Mouse (Mus musculus) MEL (cell line): Measurements from ENCODE around the gene St6galnac3. TPM values are rescaled to one million over a fixed set of nuclear protein-coding genes. Genes with fewer than 3 reads are reported as not detected.

ENCODE experiments used
- DNase-seq: peaks from one replicate; pipeline ENCODE4 v3.0.0; 2011; ENCODE audit warnings: low read depth, low spot score
- H3K27ac ChIP-seq: 2 replicates; pipeline ENCODE4 v1.5.1; 2012; ENCODE audit warnings: low read depth, mild to moderate bottlenecking, control low read depth, low read length, moderate library complexity; ENCODE audit not compliant: control insufficient read depth
- H3K27me3 ChIP-seq, 2 experiments: fragments of 150-350 bp in 1 of 2; sonication (generic) in 1 of 2; 2 replicates each; pipeline ENCODE4 v1.6.1; 2012; ENCODE audit warnings: low read length in 2 of 2, mild to moderate bottlenecking in 2 of 2, improper control_type of control experiment in 1 of 2, moderate library complexity in 1 of 2; ENCODE audit not compliant: insufficient read depth in 2 of 2, control insufficient read depth in 1 of 2
- H3K36me3 ChIP-seq, 2 experiments: 2 replicates each; pipeline ENCODE4 v1.6.1; 2012 to 2014; ENCODE audit warnings: low read length in 2 of 2, improper control_type of control experiment in 1 of 2, inconsistent platforms in 1 of 2, mild to moderate bottlenecking in 1 of 2; ENCODE audit not compliant: insufficient read depth in 2 of 2, control insufficient read depth in 1 of 2
- H3K4me1 ChIP-seq, 2 experiments: fragments of 150-350 bp in 1 of 2; sonication (generic) in 1 of 2; 2 replicates each; pipeline ENCODE4 v1.6.1; 2012; ENCODE audit warnings: low read length in 2 of 2, improper control_type of control experiment in 1 of 2, mild to moderate bottlenecking in 1 of 2; ENCODE audit not compliant: insufficient read depth in 2 of 2, control insufficient read depth in 1 of 2
- H3K4me3 ChIP-seq, 2 experiments: fragments of 150-350 bp in 1 of 2; sonication (generic) in 1 of 2; 2 replicates each; pipeline ENCODE4 v1.5.1; 2012; ENCODE audit warnings: low read depth in 2 of 2, low read length in 2 of 2, mild to moderate bottlenecking in 2 of 2, moderate library complexity in 2 of 2, control low read depth in 1 of 2, improper control_type of control experiment in 1 of 2; ENCODE audit not compliant: control insufficient read depth in 1 of 2, insufficient read depth in 1 of 2
- H3K79me2 ChIP-seq: 2 replicates; pipeline ENCODE4 v1.6.1; 2012; ENCODE audit warnings: mild to moderate bottlenecking, low read length, moderate library complexity; ENCODE audit not compliant: control insufficient read depth, poor library complexity, insufficient read depth
- H3K9ac ChIP-seq: 2 replicates; pipeline ENCODE4 v1.6.1; 2012; ENCODE audit warnings: low read depth, mild to moderate bottlenecking, control low read depth, low read length, moderate library complexity; ENCODE audit not compliant: control insufficient read depth, poor library complexity, severe bottlenecking
- H3K9me3 ChIP-seq: fragments of 150-350 bp; sonication (generic); replicated peaks from 2 replicates; pipeline ENCODE4 v1.6.1; 2012; ENCODE audit warnings: mild to moderate bottlenecking, low read length, improper control_type of control experiment, moderate library complexity; ENCODE audit not compliant: insufficient read depth
- BHLHE40 ChIP-seq: IDR thresholded peaks from 2 replicates; pipeline ENCODE4 v1.6.1; 2012; ENCODE audit warnings: low read depth, mild to moderate bottlenecking, inconsistent platforms, low read length, improper control_type of control experiment, borderline replicate concordance
- CHD1 ChIP-seq: IDR thresholded peaks from 2 replicates; pipeline ENCODE4 v1.6.1; 2012; ENCODE audit warnings: low read depth, mild to moderate bottlenecking, inconsistent platforms, low read length, improper control_type of control experiment
- CHD2 ChIP-seq: IDR thresholded peaks from 2 replicates; pipeline ENCODE4 v1.6.1; 2011; ENCODE audit warnings: low read length, improper control_type of control experiment
- CTCF ChIP-seq, 3 experiments: IDR thresholded peaks in 2 of 3; conservative IDR thresholded peaks in 1 of 3; 2 replicates each; pipeline ENCODE4 v1.5.1; 2011 to 2012; ENCODE audit warnings: low read length in 3 of 3, low read depth in 2 of 3, mild to moderate bottlenecking in 2 of 3, improper control_type of control experiment in 1 of 3, inconsistent platforms in 1 of 3, mixed read lengths in 1 of 3, moderate library complexity in 1 of 3; ENCODE audit not compliant: control insufficient read depth in 1 of 3, insufficient read depth in 1 of 3, poor library complexity in 1 of 3, severe bottlenecking in 1 of 3
- E2F4 ChIP-seq: IDR thresholded peaks from 2 replicates; pipeline ENCODE4 v1.6.1; 2011; ENCODE audit warnings: low read depth, low read length, improper control_type of control experiment, borderline replicate concordance
- ELF1 ChIP-seq: IDR thresholded peaks from 2 replicates; pipeline ENCODE4 v1.6.1; 2014; ENCODE audit warnings: low read depth, mild to moderate bottlenecking, inconsistent platforms, low read length, improper control_type of control experiment, moderate library complexity
- EP300 ChIP-seq, 2 experiments: IDR thresholded peaks; 2 replicates each; pipeline ENCODE4 v1.6.1; 2011; ENCODE audit warnings: improper control_type of control experiment in 2 of 2, low read length in 2 of 2, low read depth in 1 of 2, mild to moderate bottlenecking in 1 of 2
- ETS1 ChIP-seq: IDR thresholded peaks from 2 replicates; pipeline ENCODE4 v1.6.1; 2012; ENCODE audit warnings: low read depth, mild to moderate bottlenecking, inconsistent platforms, low read length, improper control_type of control experiment, moderate library complexity
- GABPA ChIP-seq: IDR thresholded peaks from 2 replicates; pipeline ENCODE4 v1.6.1; 2012; ENCODE audit warnings: low read depth, mild to moderate bottlenecking, inconsistent platforms, low read length, improper control_type of control experiment, moderate library complexity
- GATA1 ChIP-seq: IDR thresholded peaks from 2 replicates; pipeline ENCODE4 v1.6.1; 2011; ENCODE audit warnings: low read depth, low read length, improper control_type of control experiment
- HCFC1 ChIP-seq: IDR thresholded peaks from 2 replicates; pipeline ENCODE4 v1.6.1; 2012; ENCODE audit warnings: low read depth, mild to moderate bottlenecking, inconsistent platforms, low read length, improper control_type of control experiment, moderate library complexity
- JUND ChIP-seq: IDR thresholded peaks from 2 replicates; pipeline ENCODE4 v1.6.1; 2011; ENCODE audit warnings: low read depth, mild to moderate bottlenecking, improper control_type of control experiment, low read length
- KAT2A ChIP-seq: conservative IDR thresholded peaks from 2 replicates; pipeline ENCODE4 v1.6.1; 2012; ENCODE audit warnings: low read depth, low read length, improper control_type of control experiment, inconsistent platforms
- MAFK ChIP-seq: IDR thresholded peaks from 2 replicates; pipeline ENCODE4 v1.6.1; 2011; ENCODE audit warnings: low read depth, mild to moderate bottlenecking, low read length, improper control_type of control experiment, borderline replicate concordance
- MAX ChIP-seq: IDR thresholded peaks from 2 replicates; pipeline ENCODE4 v1.6.1; 2011; ENCODE audit warnings: low read length, improper control_type of control experiment
- MAZ ChIP-seq: IDR thresholded peaks from 2 replicates; pipeline ENCODE4 v1.6.1; 2012; ENCODE audit warnings: low read depth, mild to moderate bottlenecking, inconsistent platforms, low read length, improper control_type of control experiment
- MEF2A ChIP-seq: IDR thresholded peaks from 2 replicates; pipeline ENCODE4 v1.6.1; 2014; ENCODE audit warnings: low read depth, mild to moderate bottlenecking, inconsistent platforms, low read length, improper control_type of control experiment; ENCODE audit not compliant: poor library complexity, insufficient replicate concordance, severe bottlenecking; ENCODE audit errors: extremely low read depth
- MXI1 ChIP-seq: IDR thresholded peaks from 2 replicates; pipeline ENCODE4 v1.6.1; 2011; ENCODE audit warnings: mild to moderate bottlenecking, low read depth, low read length, improper control_type of control experiment
- MYB ChIP-seq: IDR thresholded peaks from 2 replicates; pipeline ENCODE4 v1.6.1; 2011; ENCODE audit warnings: mild to moderate bottlenecking, low read depth, low read length, improper control_type of control experiment
- MYC ChIP-seq: IDR thresholded peaks from 2 replicates; pipeline ENCODE4 v1.6.1; 2011; ENCODE audit warnings: low read depth, mild to moderate bottlenecking, low read length, improper control_type of control experiment, moderate library complexity
- NELFE ChIP-seq: IDR thresholded peaks from 2 replicates; pipeline ENCODE4 v1.6.1; 2011; ENCODE audit warnings: low read depth, low read length, improper control_type of control experiment
- NRF1 ChIP-seq: IDR thresholded peaks from 2 replicates; pipeline ENCODE4 v1.6.1; 2014; ENCODE audit warnings: low read depth, mild to moderate bottlenecking, inconsistent platforms, low read length, improper control_type of control experiment, moderate library complexity; ENCODE audit not compliant: poor library complexity, insufficient read depth, severe bottlenecking
- POLR2A ChIP-seq, 2 experiments: IDR thresholded peaks; 2 replicates each; pipeline ENCODE4 v1.6.1; 2011 to 2012; ENCODE audit warnings: low read length in 2 of 2, mild to moderate bottlenecking in 2 of 2, control low read depth in 1 of 2, improper control_type of control experiment in 1 of 2, low read depth in 1 of 2, moderate library complexity in 1 of 2; ENCODE audit not compliant: control insufficient read depth in 1 of 2, insufficient read depth in 1 of 2, poor library complexity in 1 of 2
- POLR2AphosphoS5 ChIP-seq: IDR thresholded peaks from 2 replicates; pipeline ENCODE4 v1.6.1; 2012; ENCODE audit warnings: low read depth, borderline replicate concordance, mild to moderate bottlenecking, inconsistent platforms, low read length, moderate library complexity, mixed read lengths
- RAD21 ChIP-seq: IDR thresholded peaks from 2 replicates; pipeline ENCODE4 v1.6.1; 2011; ENCODE audit warnings: mild to moderate bottlenecking, low read depth, low read length, improper control_type of control experiment
- RCOR1 ChIP-seq: IDR thresholded peaks from 2 replicates; pipeline ENCODE4 v1.6.1; 2012; ENCODE audit warnings: low read depth, mild to moderate bottlenecking, inconsistent platforms, low read length, improper control_type of control experiment
- SIN3A ChIP-seq: IDR thresholded peaks from 2 replicates; pipeline ENCODE4 v1.6.1; 2012; ENCODE audit warnings: low read length, improper control_type of control experiment, inconsistent platforms
- SMC3 ChIP-seq: IDR thresholded peaks from 2 replicates; pipeline ENCODE4 v1.6.1; 2011; ENCODE audit warnings: low read depth, low read length, improper control_type of control experiment
- TAL1 ChIP-seq: IDR thresholded peaks from 2 replicates; pipeline ENCODE4 v1.6.1; 2012; ENCODE audit warnings: mild to moderate bottlenecking, inconsistent platforms, low read length, moderate library complexity, mixed read lengths
- TBP ChIP-seq: IDR thresholded peaks from 2 replicates; pipeline ENCODE4 v1.8.0; 2011; ENCODE audit warnings: low read depth, low read length, improper control_type of control experiment
- TCF12 ChIP-seq: IDR thresholded peaks from 2 replicates; pipeline ENCODE4 v1.6.1; 2014; ENCODE audit warnings: low read depth, mild to moderate bottlenecking, inconsistent platforms, low read length, improper control_type of control experiment, moderate library complexity
- UBTF ChIP-seq: IDR thresholded peaks from 2 replicates; pipeline ENCODE4 v1.6.1; 2012; ENCODE audit warnings: low read depth, mild to moderate bottlenecking, inconsistent platforms, low read length, improper control_type of control experiment, moderate library complexity, borderline replicate concordance; ENCODE audit not compliant: insufficient read depth
- USF1 ChIP-seq: IDR thresholded peaks from 2 replicates; pipeline ENCODE4 v1.6.1; 2014; ENCODE audit warnings: low read depth, mild to moderate bottlenecking, inconsistent platforms, low read length, improper control_type of control experiment, moderate library complexity
- ZKSCAN1 ChIP-seq: IDR thresholded peaks from 2 replicates; pipeline ENCODE4 v1.6.1; 2012; ENCODE audit warnings: low read depth, mild to moderate bottlenecking, inconsistent platforms, low read length, improper control_type of control experiment, moderate library complexity
- ZMIZ1 ChIP-seq: IDR thresholded peaks from 2 replicates; pipeline ENCODE4 v1.6.1; 2012; ENCODE audit warnings: low read depth, mild to moderate bottlenecking, inconsistent platforms, low read length, improper control_type of control experiment, moderate library complexity
- ZNF384 ChIP-seq: IDR thresholded peaks from 2 replicates; pipeline ENCODE4 v1.6.1; 2012; ENCODE audit warnings: low read depth, mild to moderate bottlenecking, inconsistent platforms, low read length, improper control_type of control experiment
- polyA plus RNA-seq, 2 experiments: library from polyadenylated mRNA; stranded (reverse) in 1 of 2; unstranded in 1 of 2; fragments of >175 nt in 1 of 2; fragments of >200 nt in 1 of 2; gene quantifications; 2 replicates each; pipeline versions ENCODE4 v1.2.1 to v1.2.4; 2012; ENCODE audit warnings: low replicate concordance in 2 of 2, low read depth in 1 of 2; ENCODE audit not compliant: insufficient read length in 2 of 2, insufficient read depth in 1 of 2, missing spikeins in 1 of 2
- total RNA-seq: library from RNA; depleted of rRNA; stranded (reverse); fragments of 300-350 nt; gene quantifications from 2 replicates; pipeline ENCODE4 v1.2.3, GENCODE M21; 2012

St6galnac3 gene
- total and polyA plus RNA-seq, 3 experiments: 7.8 to 11.4 TPM; not detected in 1

GRCm38 (mm10) chr3:153721525-153721924 lies 3.4 kb downstream of the St6galnac3 start:
- peaks cover 37 to 44% of the 10 kb centered on the region in 2 experiments for H3K4me1 ChIP-seq
- peaks cover 0 to 49% of the 10 kb centered on the region in 2 experiments; a peak in 2 of 4 replicates for H3K36me3 ChIP-seq
- no peaks in the 10 kb centered on the region for H3K9me3 ChIP-seq
- DNase-seq: peak; percentile 75
- H3K9ac ChIP-seq: peak overlapping the region; percentile 73
- H3K79me2 ChIP-seq: peaks cover 44% of the 10 kb centered on the region
- H3K27me3 ChIP-seq: no peaks in the 10 kb centered on the region
- TF ChIP-seq ETS1: no peak; the same call in 1 of the 2 replicates
- no peak for TF ChIP-seq MYB
- no peak for TF ChIP-seq MAFK
- TF ChIP-seq TCF12: no peak
- no peak for TF ChIP-seq MAZ
- 0 out of 2 replicates have a peak, but pooled peaks have one; percentile 5 for TF ChIP-seq HCFC1
- TF ChIP-seq RCOR1: no peak
- no peak; a peak in 1 of 4 replicates for TF ChIP-seq POLR2A (IDR thresholded peaks at IDR 0.05; ENCODE audit: control insufficient read depth in 1 of 2, insufficient read depth in 1 of 2, low read depth in 1 of 2, low read length in 2 of 2, poor library complexity in 1 of 2)
- no peak for TF ChIP-seq CHD2
- peak; percentile 61 for TF ChIP-seq TBP
- TF ChIP-seq UBTF: no peak
- no peak for TF ChIP-seq MEF2A
- TF ChIP-seq SIN3A: peak; percentile 67
- no peak for TF ChIP-seq CTCF (IDR thresholded peaks at IDR 0.05 in 2 of 3, conservative IDR thresholded peaks at IDR 0.05 in 1 of 3; ENCODE audit: control insufficient read depth in 1 of 3, insufficient read depth in 1 of 3, low read depth in 2 of 3, low read length in 3 of 3, poor library complexity in 1 of 3, severe bottlenecking in 1 of 3)
- peak; percentile 76; the same call in 1 of the 2 replicates for TF ChIP-seq MYC
- no peak for TF ChIP-seq ZNF384
- TF ChIP-seq SMC3: no peak
- TF ChIP-seq BHLHE40: peak; percentile 69
- TF ChIP-seq POLR2AphosphoS5: no peak
- no peak for TF ChIP-seq ZMIZ1
- TF ChIP-seq GATA1: no peak
- peak; percentile 59; the same call in 1 of the 2 replicates for TF ChIP-seq JUND
- no peak for TF ChIP-seq RAD21
- no peak for TF ChIP-seq KAT2A
- TF ChIP-seq TAL1: no peak
- TF ChIP-seq MAX: peak; percentile 61
- TF ChIP-seq NELFE: no peak
- TF ChIP-seq E2F4: no peak
- TF ChIP-seq MXI1: peak; percentile 60
- no peak for TF ChIP-seq ELF1
- TF ChIP-seq ZKSCAN1: no peak
- TF ChIP-seq NRF1: no peak
- TF ChIP-seq USF1: no peak
- no peak for TF ChIP-seq CHD1
- no peak for TF ChIP-seq GABPA
- peak in 1 of 2 experiments; percentile 17; a peak in 1 of 4 replicates for TF ChIP-seq EP300 (IDR thresholded peaks at IDR 0.05; ENCODE audit: low read depth in 1 of 2, low read length in 2 of 2)
- peak overlapping the region; percentile 43 to 44 for H3K4me3 ChIP-seq
- peak overlapping the region; percentile 82 for H3K27ac ChIP-seq
